Mouse (Mus musculus) cerebellum, adult 18-20 months (tissue): ENCODE results near the gene Sestd1.

Experiments used
- DNase-seq, 2 experiments: peaks; one replicate each; pipeline ENCODE4 v3.0.0; 2021

The Sestd1 gene

DNA sequence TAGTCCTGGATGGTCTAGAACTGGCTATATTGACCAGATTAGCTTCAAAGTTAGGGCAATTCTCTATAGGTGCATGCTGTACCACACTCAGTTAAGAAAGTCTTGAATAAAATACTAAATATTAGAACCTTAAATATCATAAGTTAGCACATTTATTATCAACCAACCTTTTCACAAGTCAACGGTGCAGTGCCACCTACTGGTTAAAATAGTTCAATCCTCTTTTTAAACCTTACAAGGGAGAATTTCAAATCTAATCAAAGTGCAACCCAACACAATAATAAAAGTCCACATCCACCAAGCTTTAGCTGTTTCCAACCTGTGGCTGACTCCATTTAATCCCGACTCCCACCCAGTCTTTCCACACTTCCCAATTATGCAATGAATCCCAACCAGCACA is 76.5 kb downstream of the Sestd1 start:
- DNase-seq: no peak

- no peak for DNase-seq
Observed at GRCm38 (mm10) chr2:77201900-77202299, 78.5 kb downstream of the Sestd1 start.

DNA sequence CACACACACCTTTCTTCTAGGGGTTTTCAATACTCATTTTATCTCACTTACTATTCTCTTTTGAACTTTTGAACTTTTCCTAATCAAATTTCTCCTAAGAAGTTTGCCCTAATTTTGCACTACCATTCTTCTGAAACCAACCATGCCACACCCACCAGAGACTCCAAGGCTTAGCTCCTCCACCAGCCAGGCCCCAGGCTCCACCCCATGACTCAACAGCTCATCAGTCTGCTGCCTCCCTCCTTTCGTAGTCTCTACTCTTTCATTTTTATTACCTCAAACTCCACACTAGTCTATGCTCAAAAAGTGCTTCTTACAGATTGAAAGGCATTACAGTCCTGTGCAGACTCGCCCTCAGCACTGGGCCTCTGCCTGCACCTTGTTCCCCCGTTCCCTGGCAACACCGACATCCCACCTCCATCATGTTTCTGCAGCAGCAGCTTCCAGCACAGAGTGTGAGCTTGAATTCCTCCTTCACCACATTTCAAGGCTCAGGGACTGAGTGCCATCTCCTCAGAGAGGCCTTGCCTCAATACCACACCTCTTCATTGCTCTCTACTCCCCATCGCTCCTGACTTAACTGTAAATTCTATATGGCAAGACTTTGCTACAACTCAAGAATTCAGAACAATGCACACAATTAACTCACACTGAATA is 79.3 kb downstream of the Sestd1 start:
- no peak for DNase-seq

DNA sequence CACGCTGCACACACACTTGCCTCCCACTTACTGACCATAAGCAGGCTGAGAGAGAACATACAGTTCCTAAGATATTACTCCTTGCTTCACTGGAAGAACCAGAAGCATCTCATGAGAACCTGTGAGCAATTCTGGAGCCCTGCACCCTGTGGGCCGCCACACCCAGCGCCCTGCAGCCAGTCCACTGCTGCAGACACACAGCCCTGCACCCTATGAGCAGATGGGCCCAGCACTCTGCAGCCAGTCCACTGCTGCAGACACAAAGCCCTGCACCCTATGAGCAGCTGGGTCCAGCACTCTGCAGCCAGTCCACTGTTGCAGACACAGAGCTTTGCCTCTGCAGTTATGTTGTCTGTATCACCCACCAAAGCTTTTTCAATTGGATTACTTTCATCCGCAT is 80.0 kb downstream of the Sestd1 start:
- DNase-seq: no peak

DNA sequence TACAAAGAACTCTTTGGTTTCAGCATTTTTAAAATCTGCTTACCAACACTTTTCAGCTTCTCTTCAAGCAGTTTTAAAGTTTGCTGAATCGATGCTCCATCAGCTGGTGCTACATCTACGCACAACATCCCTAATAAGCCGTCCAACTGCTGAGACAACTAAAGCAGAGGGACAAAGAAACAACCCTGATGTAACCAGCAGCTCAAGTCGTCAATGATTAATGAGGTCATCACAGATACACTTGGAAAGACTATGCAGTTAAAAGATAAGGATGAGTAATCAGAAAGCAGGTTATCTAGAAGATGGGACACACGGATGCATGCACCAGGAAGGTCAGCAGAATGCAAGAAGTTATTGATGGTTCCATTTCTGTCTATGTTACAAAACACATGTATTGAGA is 82.1 kb downstream of the Sestd1 start:
- no peak for DNase-seq

DNA sequence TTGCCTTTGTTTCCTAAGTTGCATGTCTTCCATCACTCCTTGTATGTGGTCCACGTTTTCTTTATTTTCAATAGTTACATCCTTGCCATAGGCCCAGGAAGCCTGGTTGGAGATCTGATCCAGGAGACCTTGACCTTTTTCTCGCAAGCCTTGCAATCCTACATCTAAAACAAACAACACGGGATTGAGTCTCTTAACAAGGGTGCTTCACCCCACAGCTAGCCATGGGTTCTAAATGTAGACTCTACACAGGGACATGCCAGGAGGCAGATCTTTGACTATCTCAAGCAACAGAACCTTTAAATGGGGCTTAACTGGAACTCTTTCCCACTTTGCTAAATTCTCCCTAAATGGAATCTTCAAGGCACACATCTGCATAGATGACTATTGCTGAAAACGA is 83.6 kb downstream of the Sestd1 start:
- no peak for DNase-seq

- DNase-seq: no peak
Observed at GRCm38 (mm10) chr2:77195056-77195455, 85.3 kb downstream of the Sestd1 start.

- DNase-seq: no peak
Observed at GRCm38 (mm10) chr2:77191811-77192210, 88.6 kb downstream of the Sestd1 start.

DNA sequence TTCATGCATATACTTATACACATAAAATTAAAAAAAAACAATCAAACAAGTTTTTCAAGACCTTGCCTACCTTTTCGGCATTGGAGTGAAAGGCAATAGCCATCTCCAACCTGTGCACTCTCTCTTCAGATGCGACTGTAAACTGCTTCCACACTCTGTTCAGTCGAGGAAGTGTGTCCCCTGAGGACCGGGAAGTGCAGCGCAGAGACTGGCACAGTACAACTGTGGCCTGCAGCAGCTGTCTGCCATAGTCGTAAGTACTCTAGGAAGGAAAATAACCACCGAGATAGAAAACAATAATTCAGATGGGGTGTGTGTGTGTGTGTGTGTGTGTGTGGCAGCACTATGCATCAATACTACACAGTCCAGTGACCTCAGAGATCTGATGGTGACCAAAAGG is 89.5 kb downstream of the Sestd1 start:
- no peak for DNase-seq

- DNase-seq: no peak
Observed at GRCm38 (mm10) chr2:77190301-77190700, 90.1 kb downstream of the Sestd1 start.

- DNase-seq: no peak
Observed at GRCm38 (mm10) chr2:77189671-77190070, 90.7 kb downstream of the Sestd1 start.

DNA sequence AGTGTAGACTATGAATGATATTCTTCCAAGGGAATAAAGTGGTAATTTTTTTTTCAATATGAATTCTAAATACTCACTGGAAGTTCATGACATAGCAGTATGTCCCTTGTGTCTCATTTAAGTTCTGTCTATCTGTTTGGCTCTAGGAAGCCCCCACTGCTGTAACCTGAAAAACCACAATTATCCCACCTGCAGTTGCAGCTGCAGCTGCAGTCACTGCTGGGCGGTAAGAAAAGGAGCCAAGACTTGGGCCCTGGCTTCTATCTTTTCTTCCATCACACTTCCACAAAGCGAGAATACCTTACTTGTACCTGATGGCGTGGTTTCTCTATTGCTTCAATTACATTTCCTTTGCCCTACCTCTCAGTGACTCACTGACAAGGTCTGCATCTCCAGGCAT is 92.9 kb downstream of the Sestd1 start:
- no peak for DNase-seq

- no peak for DNase-seq
Observed at GRCm38 (mm10) chr2:77186912-77187311, 93.5 kb downstream of the Sestd1 start.

GRCm38 (mm10) chr2:77184049-77184571 is 96.3 kb downstream of the Sestd1 start:
- DNase-seq: no peak

DNA sequence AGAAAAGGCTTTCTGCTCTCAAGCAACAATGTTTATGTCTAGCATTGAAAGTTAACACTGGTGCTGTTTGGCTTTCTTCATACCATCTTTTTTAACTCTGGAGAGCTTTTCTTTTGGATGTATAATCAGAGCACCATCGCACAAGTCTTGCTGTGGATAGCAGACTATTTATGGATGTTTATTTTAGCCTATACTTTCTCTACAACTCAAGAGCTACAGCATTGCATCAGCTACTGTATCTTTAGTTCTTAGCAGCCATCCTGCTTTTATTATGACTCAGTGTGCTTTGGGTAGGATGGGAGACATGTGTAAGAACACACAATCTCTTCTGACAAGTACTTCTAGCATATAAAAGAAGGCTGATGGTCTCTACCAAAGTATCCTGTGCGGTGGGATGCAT is 96.7 kb downstream of the Sestd1 start:
- no peak for DNase-seq

DNA sequence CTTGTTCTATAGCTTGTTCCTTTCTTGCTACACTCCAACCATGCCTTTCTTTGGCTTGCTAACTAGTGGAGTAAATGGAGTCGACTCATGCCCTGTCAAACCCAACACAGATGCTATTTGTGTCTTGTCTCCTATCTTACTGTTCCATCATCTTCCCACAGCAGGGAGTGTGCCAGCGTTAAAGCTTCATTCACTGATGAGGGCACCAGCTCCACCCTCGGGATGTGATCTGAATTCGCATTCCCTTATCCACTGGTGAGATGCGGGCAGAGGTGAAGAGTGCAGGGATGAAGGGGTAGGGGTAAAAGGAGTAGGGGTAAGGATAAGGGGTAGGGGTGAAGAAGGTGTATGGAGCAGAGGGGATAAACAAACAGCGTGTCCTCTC is 97.4 kb downstream of the Sestd1 start:
- no peak for DNase-seq

DNA sequence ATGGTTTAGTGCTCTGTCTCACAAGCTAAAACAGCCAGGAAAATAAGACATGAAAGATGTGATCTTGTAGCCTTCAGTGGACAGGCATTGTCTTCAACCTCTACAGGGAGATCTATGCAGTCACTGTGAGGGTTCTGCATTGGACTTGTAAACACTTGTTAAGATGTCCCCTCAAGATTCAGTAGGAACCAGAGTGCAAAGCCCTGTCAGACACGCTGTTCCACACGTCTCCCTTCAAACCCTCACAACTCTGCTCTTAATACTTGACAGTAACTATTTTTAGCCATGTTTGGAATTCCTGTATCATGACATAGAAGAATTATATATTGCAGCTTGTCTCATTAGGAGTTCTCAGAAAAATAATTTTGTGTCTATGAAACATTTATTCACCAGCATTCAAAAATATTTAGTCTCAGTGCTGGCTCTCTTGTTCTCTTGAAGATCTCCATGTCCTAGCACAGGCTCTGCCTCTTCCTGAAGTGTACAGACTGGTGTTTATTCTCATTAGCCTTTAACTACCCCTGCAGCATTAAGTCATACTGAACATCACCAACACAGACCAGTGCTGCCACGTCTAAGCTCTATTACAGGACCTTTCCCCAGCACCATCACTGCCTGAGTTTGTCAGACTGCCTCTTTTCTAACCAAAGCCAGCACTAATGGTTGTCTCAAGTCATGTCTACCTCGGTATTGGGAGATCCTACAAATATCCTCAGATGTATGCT is 98.0 kb downstream of the Sestd1 start:
- no peak for DNase-seq

DNA sequence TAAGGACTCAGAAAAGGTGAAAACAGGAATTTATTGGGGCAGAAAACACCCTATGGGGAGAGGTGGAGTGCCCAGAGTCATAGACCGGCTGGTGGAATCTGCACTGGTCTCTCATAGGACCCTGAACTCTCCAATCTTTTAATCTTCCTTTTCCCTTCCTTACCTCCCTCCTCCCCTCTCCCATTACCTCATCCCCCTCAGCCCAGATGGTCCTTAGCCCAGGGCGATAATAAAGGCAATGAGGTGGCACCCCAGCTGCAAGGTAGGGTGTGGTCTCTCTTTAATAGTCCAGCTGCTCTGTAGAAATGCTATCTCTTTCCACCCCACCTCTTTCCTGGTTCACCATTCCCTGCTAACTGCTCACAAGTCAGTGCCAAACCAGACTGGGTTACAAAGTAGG is 102.9 kb downstream of the Sestd1 start:
- DNase-seq: no peak

DNA sequence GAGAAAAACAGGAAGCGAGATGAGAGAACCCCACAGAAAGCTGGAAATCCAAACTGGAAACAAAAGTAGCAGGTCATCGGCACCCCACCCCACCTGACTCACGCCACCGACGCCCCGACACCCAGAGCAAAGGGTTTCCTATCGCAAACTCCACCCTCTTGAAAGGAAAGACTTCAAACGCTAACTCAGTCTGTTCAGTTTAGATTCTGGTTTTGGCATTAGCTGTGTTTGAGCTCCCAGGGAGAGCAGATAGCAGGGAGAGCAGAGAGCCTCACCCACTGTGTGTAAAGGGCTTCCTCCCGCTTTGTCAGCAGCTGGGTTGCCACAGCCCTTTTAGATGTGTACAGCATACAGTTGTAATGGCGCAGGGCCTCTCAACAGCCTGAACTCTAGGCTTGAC is 104.0 kb downstream of the Sestd1 start:
- no peak for DNase-seq

DNA sequence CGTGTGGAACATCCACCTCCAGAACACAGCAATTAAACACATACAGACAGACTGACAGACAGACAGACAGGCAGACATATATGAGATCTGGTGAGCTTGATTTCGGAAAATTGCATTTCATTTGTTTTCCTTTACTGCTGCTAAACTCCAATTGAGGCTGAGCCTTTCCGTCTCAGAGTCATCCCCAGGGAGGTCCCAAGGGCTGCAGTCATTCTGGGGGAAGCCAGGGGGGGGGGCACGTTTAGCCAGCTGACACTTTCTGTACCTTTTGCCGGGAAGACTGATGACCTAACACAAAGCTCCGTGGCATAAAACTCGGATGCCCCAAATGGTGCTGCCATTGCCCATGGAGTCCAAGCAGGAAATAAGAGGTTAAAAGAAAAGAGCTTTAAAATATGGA is 105.0 kb downstream of the Sestd1 start:
- no peak for DNase-seq

GRCm38 (mm10) chr2:77174313-77174712 is 106.1 kb downstream of the Sestd1 start:
- no peak for DNase-seq

GRCm38 (mm10) chr2:77173821-77174220 is 106.6 kb downstream of the Sestd1 start:
- DNase-seq: no peak

- no peak for DNase-seq
Observed at GRCm38 (mm10) chr2:77173366-77173765, 107.0 kb downstream of the Sestd1 start.

GRCm38 (mm10) chr2:77172241-77172671 is 108.1 kb downstream of the Sestd1 start:
- DNase-seq: no peak
